Mouse (Mus musculus) forebrain, embryonic 13.5 days (tissue): Measurements from ENCODE around the gene Epha4. TPM values are rescaled to one million over a fixed set of nuclear protein-coding genes. Genes with fewer than 3 reads are reported as not detected.

Experiments used
- microRNA-seq: library from miRNA; unstranded; fragments of <30 nt; microRNA quantifications from one replicate; pipeline ENCODE4, GENCODE M21; 2016
- polyA plus RNA-seq: library from polyadenylated mRNA; unstranded; fragments of >200 nt; fragmentation: Nextera tagmentation; extraction: Ambion mirVana; gene quantifications from 2 replicates; pipeline ENCODE4 v1.2.1, GENCODE M21; 2015

The Epha4 gene
- polyA plus RNA-seq, 1 experiment from 2014 or later: 83.6 TPM

Small RNA genes within 50 kb of the gene (microRNA-seq; reads per million reads assigned to microRNA genes)
- gene Mir6352: not detected
